Mouse (Mus musculus) thymus, postnatal 36 days (tissue): ENCODE results near the gene Lipt1.

Source experiments
- DNase-seq, 2 experiments: peaks; one replicate each; pipeline ENCODE4 v3.0.0; 2022; ENCODE audit warnings: mixed read lengths in 2 of 2

The Lipt1 gene

DNA sequence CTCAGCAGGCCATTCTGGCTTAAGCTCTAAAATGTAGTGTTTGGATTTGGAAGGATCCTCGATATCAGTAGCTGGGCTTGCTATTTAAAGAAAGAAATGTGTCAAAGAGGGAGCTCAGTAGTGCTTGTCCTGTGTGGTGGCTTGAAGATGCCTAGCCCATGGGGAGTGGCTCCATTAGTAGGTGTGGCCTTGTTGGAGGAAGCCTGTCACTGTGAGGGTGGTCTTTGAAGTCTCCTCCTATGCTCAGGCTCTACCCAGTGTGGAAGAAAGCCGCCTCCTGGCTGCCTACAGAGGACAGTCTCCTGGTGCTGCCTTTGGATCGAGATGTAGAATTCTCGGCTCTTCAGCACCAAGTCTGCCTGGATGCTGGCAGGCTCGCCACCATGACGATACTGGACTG lies 28.8 kb downstream of the Lipt1 start:
- no peak for DNase-seq

DNA sequence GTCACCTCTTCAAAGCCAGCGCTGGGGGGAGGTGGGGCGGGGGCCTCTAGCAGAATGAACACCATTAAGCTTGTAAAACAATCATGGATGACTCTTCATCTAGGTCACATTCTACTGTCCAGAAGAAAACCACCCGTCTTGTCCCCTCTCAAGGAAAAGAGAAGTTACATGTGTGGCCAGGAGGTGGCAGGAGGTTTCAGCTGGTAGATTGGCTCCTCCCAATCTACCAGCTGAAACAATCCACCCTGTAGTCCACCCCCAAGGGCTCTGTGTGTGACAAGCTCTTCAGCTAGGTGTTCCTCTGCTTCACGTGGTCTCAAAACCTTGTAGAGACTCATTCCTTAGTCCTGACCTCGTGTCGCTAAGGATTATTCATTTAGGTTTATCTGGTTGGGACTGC lies 31.6 kb downstream of the Lipt1 start:
- DNase-seq = no peak

DNA sequence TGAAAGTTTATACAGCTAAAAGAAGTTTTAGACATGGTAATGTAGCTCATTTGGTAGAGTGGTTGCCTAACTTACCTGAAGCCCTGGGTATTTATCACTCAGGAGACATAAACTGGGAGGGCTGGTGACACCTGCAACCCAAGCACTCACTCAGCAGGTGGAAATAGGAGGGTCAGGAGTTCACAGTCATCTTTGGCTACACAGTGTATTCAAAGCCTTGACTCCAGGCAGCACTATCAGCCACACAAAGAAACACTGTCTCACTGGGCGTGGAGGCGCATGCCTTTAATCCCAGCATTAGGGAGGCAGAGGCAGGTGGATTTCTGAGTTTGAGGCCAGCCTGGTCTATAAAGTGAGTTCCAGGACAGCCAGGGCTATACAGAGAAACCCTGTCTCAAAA lies 41.2 kb downstream of the Lipt1 start:
- no peak for DNase-seq

DNA sequence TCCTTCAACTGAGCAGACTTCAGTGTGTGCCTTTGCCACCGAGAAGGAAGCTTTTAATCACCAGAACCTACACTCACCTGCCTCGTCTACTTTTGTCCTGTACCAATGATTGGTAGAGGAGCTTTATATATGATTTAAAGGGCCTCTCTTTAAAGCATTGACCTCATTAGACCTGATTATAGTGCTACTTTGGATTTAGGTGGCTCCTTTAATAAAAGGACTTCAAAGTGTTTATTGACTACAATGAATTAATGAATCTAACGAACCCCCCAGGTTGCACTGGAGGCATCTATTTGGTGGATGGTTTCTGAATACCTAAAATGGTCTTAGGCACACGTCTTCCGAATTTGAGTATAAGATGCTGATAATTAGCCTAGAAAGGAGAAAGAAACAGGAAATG lies 44.9 kb downstream of the Lipt1 start, which contains the start of gene Lyg2:
Gene Lyg2, minus strand, starts transcription at position 101 of the 400 bp plus-strand sequence.
- no peak for DNase-seq

DNA sequence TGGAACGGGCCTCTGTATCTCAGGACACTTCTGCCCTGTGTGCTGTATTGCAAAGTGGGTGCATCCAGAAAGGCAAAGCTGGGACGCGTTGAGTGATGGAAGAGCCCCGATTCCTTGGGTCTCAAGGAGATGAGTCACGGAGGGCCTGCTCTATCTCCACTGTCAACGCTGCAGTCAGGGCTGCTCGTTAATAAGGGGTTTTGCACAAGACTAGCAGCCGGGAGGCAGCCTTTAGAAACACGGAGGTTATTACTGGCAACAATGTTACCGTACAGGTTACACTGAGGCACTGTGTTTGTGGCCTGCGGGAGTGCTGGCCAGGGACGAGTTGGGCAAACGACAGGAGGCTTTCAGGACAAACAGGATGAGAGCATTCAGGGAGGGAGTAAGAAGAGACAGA lies 46.1 kb downstream of the Lipt1 start:
- no peak for DNase-seq

DNA sequence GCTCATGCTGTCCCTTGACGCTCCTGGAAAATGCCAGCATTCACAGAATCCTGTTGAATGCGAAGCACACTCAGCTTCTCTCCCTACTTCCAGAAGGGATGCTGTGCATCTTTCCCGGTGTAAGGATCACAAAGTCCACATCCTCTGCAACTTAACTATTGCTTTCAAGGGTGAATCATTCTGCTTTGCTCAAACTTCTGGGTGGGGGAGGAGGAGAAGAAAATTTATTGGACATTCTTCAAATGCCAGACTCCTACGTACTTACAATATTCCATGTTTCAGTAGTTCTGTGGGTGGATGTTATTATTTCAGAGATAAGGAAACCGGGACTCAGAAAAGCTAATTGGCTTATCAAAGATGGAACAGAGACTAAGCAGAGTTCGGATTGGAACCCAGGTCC lies 46.6 kb downstream of the Lipt1 start:
- no peak for DNase-seq

DNA sequence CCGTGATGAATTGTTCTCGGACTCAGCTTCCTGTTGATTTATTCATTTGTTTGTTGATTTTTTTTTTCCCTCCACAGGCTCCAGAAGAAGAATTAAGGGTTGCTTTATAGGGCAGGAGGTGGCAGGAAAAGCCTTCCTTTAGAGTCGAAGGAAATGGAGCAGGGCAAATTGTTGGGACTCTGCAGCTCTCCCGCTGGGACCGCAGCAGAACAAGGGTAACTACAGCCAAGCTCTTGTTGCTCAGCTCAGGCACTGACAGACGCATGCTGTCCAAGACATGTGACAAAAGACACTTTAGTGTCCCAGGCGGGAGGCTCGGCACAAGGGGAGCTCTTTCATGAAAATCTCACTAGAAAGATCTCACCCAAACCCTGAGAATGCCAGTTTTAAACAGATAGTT lies 51.0 kb downstream of the Lipt1 start:
- no peak for DNase-seq
